Mouse (Mus musculus) midbrain, embryonic 15.5 days (tissue): ENCODE data around the gene Nav3. TPM values are rescaled to one million over a fixed set of nuclear protein-coding genes. Genes with fewer than 3 reads are reported as not detected.

ENCODE experiments used
- ATAC-seq: fragments of 200-750 bp; cut with Nextera tagmentation; replicated peaks from 2 replicates; pipeline ENCODE4 v1.8.0; 2017; ENCODE audit warnings: moderate TSS enrichment
- H3K27ac ChIP-seq: fragments of 300-500 bp; sonication (generic); 2 replicates; pipeline ENCODE4 v1.5.1; 2015; ENCODE audit warnings: mild to moderate bottlenecking, inconsistent platforms
- H3K27me3 ChIP-seq: fragments of 300-500 bp; sonication (generic); replicated peaks from 2 replicates; pipeline ENCODE4 v1.6.1; 2015; ENCODE audit warnings: inconsistent platforms
- H3K36me3 ChIP-seq: fragments of 300-500 bp; sonication (generic); replicated peaks from 2 replicates; pipeline ENCODE4 v1.6.1; 2015; ENCODE audit warnings: inconsistent platforms
- H3K4me1 ChIP-seq: fragments of 300-500 bp; sonication (generic); 2 replicates; pipeline ENCODE4 v1.6.1; 2015; ENCODE audit warnings: inconsistent platforms
- H3K4me2 ChIP-seq: fragments of 300-500 bp; sonication (generic); 2 replicates; pipeline ENCODE4 v1.6.1; 2015; ENCODE audit warnings: inconsistent platforms, mild to moderate bottlenecking, moderate library complexity
- H3K4me3 ChIP-seq: fragments of 300-500 bp; sonication (generic); 2 replicates; pipeline ENCODE4 v1.5.1; 2015; ENCODE audit warnings: mild to moderate bottlenecking, inconsistent platforms
- H3K9ac ChIP-seq: fragments of 300-500 bp; sonication (generic); 2 replicates; pipeline ENCODE4 v1.6.1; 2015; ENCODE audit warnings: mild to moderate bottlenecking, inconsistent platforms
- H3K9me3 ChIP-seq: fragments of 300-500 bp; sonication (generic); 2 replicates; pipeline ENCODE4 v1.6.1; 2016; ENCODE audit warnings: inconsistent platforms
- WGBS: fragments of 180-500 bp; shearing (Covaris S2); methylation state at CpG from one replicate; pipeline ENCODE4 v1.1.7; 2015; ENCODE audit warnings: mixed read lengths; 5-methylcytosine and 5-hydroxymethylcytosine counted together
- polyA plus RNA-seq: library from polyadenylated mRNA; unstranded; fragments of >200 nt; fragmentation: Nextera tagmentation; extraction: Ambion mirVana; gene quantifications from 2 replicates; pipeline ENCODE4 v1.2.1, GENCODE M21; 2015

Nav3 gene
- polyA plus RNA-seq, result 24.7 and 27.0 TPM in 2 replicates

DNA sequence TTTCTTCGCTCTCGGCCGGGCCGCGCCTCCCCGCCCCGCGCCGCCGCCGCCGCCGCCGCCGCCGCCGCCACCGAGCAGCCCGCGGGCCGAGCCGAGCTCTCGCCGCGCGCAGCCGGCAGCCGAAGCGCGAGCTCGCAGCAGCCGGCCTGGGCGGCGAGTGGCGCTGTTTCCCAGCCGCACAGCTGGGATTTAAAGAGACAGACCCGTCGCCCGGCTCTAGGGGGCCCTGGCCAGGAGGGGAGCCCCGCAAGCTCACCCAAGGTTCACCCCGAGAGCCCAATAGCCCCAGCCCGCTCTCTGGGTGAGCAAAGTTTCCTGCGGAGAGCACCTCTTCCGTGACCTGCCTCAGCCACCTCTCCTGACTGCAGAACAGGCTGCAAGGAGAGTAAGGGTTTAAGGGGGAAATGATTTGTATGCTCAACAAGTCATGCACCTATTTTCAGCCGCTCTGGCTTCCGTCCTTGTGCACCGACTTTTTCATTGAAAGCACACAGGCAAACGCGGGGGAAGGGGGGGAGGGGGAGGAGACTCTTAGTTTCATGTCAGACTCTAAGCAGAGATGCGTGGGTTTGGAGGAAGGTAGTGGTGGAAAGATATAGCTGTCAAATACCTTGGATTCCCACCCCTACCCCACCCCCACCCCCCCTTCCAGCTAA, at the start of gene Nav3:
TSS of gene Nav3 (minus strand) at position 367 of the 656 bp plus-strand sequence.
- Histone ChIP-seq H3K27me3 (no peaks in the 10 kb centered on the region), H3K27ac (peak within 1 kb of the TSS; percentile 91), H3K4me3 (peak within 1 kb of the TSS; percentile 68), H3K9me3 (no peaks in the 10 kb centered on the region), H3K4me2 (peak within 1 kb of the TSS; percentile 81), H3K9ac (peak within 1 kb of the TSS; percentile 73), H3K4me1 (peaks cover 22% of the 10 kb centered on the region), H3K36me3 (no peaks in the 10 kb centered on the region)
- WGBS, result 0% methylated on average over 33 of the region's 50 CpGs
- peak; percentile 93 for ATAC-seq

DNA sequence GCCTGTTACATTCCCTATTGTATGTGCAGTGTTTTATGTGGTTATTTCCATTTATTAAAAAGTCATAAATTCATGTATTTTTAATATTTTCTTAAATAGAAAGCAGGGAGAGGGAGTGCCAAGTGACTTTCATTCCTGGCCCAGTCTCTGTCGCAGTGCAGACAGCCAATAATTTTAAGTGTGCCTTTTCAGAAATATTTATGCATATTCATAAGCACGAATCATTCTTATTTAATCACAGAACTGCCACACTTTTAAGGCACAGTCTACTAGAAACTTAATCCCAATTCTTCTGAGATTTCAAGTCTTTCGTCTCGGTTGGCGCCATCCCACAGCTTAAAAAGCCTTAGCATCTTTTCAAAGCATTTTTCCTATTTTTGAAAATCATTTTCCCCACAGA, 29.3 kb upstream of the Nav3 start:
- ATAC-seq, result no peak

DNA sequence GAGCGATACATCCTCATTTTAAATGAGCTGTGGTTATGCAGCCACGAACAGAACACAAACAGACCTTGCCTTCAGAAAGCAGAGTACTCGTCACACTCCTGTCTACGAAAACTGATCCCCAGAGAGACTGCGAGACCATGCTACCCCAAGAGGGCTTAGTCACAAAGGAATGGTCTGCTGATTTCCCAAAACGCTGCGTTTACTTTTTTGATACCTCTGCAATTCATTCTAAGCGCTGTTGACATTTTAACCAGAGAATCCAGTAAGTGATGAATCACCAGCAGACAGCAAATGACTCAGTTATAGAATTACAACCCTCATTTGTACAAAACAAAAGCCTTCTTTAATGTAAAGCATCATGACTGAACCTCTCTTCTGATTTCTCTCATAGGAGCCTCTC, 28.8 kb upstream of the Nav3 start:
- no peaks in the 10 kb centered on the region for H3K27me3 ChIP-seq
- no peak for ATAC-seq

More for the DNA sequence above, 29.3 kb upstream of the Nav3 start:
- WGBS, result 44% methylated on average over 5 of the region's 5 CpGs
- no peak overlapping the region for H3K4me3 ChIP-seq
- no peaks in the 10 kb centered on the region for H3K27me3 ChIP-seq
- no peak overlapping the region for H3K27ac ChIP-seq
- H3K36me3 ChIP-seq, result no peaks in the 10 kb centered on the region
- H3K9ac ChIP-seq, result no peak overlapping the region
- no peaks in the 10 kb centered on the region for H3K4me1 ChIP-seq
- no peak overlapping the region for H3K4me2 ChIP-seq
- no peaks in the 10 kb centered on the region for H3K9me3 ChIP-seq

DNA sequence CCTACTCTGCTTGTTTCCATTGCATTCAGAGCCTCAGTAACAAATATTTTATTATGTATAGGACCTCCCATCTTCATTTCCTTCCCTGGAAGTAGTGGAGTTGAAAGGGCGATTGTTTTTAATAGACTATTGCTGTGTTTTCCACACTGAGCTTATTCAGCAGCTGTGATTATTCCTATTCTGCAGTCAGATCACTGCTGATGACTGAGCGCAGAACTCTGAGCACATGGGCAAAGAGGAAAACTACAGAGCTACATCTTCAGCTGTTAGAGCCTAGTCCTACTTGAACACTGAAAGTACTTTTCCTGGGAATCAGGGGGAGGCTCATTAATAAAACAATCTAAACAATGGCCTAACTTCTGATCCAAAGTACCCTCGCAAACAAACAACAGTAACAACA, 23.2 kb upstream of the Nav3 start:
- Histone ChIP-seq H3K4me3 (no peak overlapping the region), H3K27me3 (no peaks in the 10 kb centered on the region), H3K36me3 (no peaks in the 10 kb centered on the region), H3K9me3 (no peaks in the 10 kb centered on the region), H3K9ac (no peak overlapping the region), H3K4me1 (peaks cover 7% of the 10 kb centered on the region), H3K4me2 (no peak overlapping the region), H3K27ac (no peak overlapping the region)
- no peak for ATAC-seq
- WGBS, result 88% methylated on average over 3 of the region's 3 CpGs

More for the DNA sequence above, 28.8 kb upstream of the Nav3 start:
- Histone ChIP-seq H3K4me2 (no peak overlapping the region), H3K27ac (no peak overlapping the region), H3K4me1 (no peaks in the 10 kb centered on the region), H3K4me3 (no peak overlapping the region), H3K9me3 (no peaks in the 10 kb centered on the region), H3K9ac (no peak overlapping the region), H3K36me3 (no peaks in the 10 kb centered on the region)
- 62% methylated on average over 8 of the region's 8 CpGs for WGBS

DNA sequence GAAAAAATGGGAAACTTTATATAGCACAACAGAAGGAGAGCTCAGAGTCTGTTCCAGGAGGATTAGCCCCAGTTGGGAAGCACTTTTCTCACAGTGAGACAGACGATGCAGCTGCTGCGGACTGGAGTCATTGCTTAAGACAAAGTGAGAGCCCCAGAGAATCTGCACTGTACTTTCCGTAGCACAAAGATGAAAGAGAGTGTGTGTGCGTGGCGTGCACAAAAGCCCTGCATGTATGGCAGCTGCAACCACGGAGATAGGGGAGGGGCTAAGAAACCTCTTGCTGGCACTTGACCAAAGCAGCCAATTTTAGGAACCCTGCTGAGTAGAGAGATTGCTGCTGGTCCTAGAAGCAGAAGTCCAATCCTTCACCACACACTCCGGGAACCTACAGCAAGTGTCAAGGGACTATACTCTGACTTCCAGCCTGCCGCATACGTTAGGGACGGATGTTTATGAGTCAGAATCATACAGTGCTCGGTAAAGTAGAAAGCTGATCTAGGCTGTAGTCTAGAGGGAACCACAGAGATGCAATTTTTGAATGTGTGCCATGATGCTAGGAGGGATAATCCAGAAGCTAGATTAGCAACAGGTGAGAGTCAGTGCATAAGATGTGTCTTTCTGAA, 21.8 kb upstream of the Nav3 start:
- H3K4me3 ChIP-seq, result no peak overlapping the region
- 33% methylated on average over 11 of the region's 11 CpGs for WGBS
- peak overlapping the region; percentile 17 for H3K4me2 ChIP-seq
- 0 out of 2 replicates have a peak overlapping the region, but pooled peaks have one; percentile 26 for H3K27ac ChIP-seq
- H3K27me3 ChIP-seq, result no peaks in the 10 kb centered on the region
- no peak overlapping the region for H3K9ac ChIP-seq
- no peaks in the 10 kb centered on the region for H3K9me3 ChIP-seq
- no peak; the same call in 1 of the 2 replicates for ATAC-seq
- no peaks in the 10 kb centered on the region for H3K36me3 ChIP-seq
- H3K4me1 ChIP-seq, result peaks cover 7% of the 10 kb centered on the region

DNA sequence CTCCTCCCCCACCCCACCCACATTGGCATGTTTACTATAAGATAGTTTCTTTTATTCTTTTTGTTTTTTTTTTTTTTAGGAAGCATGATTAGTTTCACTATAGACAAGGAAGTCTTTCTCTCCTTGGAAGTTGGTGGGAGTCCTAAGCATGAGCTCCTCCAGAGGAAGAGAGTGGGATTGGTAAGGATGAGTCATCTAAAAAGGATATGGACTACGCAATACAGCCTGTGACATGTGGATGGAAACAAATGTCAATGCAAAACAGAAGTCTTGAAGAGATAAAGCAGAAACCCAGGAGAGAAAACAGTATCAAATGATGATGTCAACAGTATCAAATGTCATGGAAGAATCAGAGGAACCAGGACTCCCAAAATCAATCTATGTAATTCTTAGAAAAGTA, 18.1 kb upstream of the Nav3 start:
- WGBS, result 93% methylated on average over 1 of the region's 1 CpGs
- no peak for ATAC-seq
- Histone ChIP-seq H3K4me2 (no peak overlapping the region), H3K4me3 (no peak overlapping the region), H3K9ac (no peak overlapping the region), H3K36me3 (no peaks in the 10 kb centered on the region), H3K27me3 (no peaks in the 10 kb centered on the region), H3K27ac (no peak overlapping the region), H3K4me1 (peaks cover 7% of the 10 kb centered on the region), H3K9me3 (no peaks in the 10 kb centered on the region)

DNA sequence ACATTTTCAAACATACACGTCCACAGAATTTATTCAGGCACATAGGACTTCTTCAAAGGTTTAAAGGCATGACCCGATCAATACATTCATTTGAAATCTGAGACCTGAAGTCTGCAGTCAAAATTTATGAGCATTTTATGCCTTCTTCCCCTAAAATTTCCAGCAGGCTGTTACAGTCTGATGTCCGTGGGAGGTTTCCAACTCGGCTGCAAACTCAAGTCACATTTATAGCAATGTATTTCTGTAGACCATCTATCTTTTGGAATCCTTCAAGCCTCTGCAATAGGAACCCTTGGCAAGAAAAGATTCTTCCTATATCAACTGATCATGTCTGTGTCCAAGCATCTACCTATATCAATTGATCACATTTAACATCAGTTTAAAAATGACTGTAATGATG, 13.4 kb upstream of the Nav3 start:
- no peak for ATAC-seq
- H3K9ac ChIP-seq, result no peak overlapping the region
- H3K36me3 ChIP-seq, result no peaks in the 10 kb centered on the region
- H3K4me3 ChIP-seq, result no peak overlapping the region
- H3K4me2 ChIP-seq, result no peak overlapping the region
- no peak overlapping the region for H3K27ac ChIP-seq
- H3K4me1 ChIP-seq, result no peaks in the 10 kb centered on the region
- no peaks in the 10 kb centered on the region for H3K27me3 ChIP-seq
- WGBS, result 93% methylated on average over 4 of the region's 4 CpGs
- H3K9me3 ChIP-seq, result no peaks in the 10 kb centered on the region

DNA sequence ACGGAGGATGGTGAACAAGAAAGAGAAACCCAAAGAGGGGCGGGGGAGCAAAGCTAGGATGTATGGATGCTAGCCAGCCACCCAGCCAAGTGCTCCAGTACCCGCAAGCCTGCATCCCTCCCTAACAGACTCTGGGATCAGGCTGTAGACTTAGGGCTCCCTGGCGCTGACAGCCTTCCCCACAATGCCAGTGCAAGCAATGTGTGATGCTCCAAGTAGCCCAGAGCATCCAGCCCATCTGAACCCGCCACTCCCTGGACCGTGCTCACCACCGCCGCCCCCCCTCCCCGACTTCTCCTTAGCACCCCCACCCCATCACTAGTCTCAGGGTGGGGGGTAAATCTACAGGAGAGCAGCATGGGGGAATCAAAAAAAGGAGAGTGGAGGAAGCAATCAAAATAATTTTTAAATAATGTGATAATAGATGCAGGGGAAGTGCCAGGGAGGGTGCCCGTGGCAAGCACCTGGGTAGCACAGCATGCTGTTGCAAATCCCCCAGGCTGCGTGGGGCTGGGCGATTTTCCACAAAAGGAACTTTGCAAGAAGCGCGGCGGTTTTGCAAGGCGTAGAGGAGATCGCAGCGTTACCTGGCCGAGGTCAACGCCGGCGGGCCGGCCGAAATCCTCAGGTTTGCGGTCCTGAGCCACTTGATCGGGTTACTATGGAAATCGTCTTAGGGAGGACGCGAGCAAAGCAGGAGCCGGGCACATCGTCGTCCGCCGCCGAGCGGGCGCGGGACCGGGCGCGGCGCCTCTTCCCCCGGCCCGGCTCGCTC, 754 bp downstream of the Nav3 start:
- H3K4me1 ChIP-seq, result peaks cover 22% of the 10 kb centered on the region
- no peaks in the 10 kb centered on the region for H3K36me3 ChIP-seq
- ATAC-seq, result peak; percentile 87
- peak overlapping the region; percentile 81 for H3K4me2 ChIP-seq
- under 1% methylated on average over 36 of the region's 45 CpGs for WGBS
- peak overlapping the region; percentile 73 for H3K9ac ChIP-seq
- peak overlapping the region; percentile 68 for H3K4me3 ChIP-seq
- H3K27ac ChIP-seq, result peak overlapping the region; percentile 91
- H3K9me3 ChIP-seq, result no peaks in the 10 kb centered on the region
- H3K27me3 ChIP-seq, result no peaks in the 10 kb centered on the region

DNA sequence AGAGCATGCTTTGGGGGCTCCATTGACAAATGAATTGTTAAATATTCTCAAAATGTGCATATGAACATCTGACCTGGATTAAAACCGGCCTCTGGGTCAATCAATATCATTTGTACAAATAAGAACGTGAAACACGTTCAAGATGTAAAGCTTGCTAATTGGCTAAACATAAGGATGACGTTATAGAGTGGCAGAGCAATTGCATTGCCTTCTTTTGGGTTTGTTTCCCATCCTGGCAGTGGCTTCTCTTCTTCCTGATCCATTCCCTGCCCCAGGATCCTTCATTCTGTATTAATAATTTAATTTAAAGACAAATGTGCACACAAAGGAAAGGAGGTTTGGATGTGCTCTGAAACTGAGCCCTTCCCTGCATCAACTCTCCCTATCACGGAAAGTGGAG, 2.4 kb downstream of the Nav3 start:
- peak overlapping the region; percentile 68 for H3K4me3 ChIP-seq
- H3K27ac ChIP-seq, result peak overlapping the region; percentile 65

DNA sequence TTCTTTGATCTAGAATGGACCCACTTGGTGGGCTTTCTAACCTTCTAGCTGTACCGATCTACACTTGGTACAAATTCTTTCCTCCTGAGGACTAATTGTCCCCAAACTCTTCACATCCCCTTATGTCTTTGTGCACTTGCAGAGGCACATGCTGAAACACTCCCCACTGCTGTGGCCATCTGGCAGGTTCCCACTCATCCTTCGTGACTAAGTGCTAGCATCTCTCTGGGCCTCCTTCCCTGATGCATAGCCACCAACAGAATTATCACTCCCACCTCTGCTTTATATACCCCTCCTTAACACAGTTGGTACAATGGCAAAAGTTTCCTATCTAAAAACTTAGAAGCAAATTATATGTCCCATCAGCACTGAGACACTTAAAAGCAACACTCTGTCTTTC, 15.6 kb downstream of the Nav3 start:
- no peak overlapping the region for H3K9ac ChIP-seq
- no peak overlapping the region for H3K4me3 ChIP-seq
- H3K27ac ChIP-seq, result no peak overlapping the region
- no peaks in the 10 kb centered on the region for H3K9me3 ChIP-seq
- no peaks in the 10 kb centered on the region for H3K36me3 ChIP-seq
- no peaks in the 10 kb centered on the region for H3K27me3 ChIP-seq
- no peak overlapping the region for H3K4me2 ChIP-seq
- no peak for ATAC-seq
- 0 out of 2 replicates have a peak, but pooled peaks cover 5% of the 10 kb centered on the region for H3K4me1 ChIP-seq
- WGBS, result 84% methylated on average over 2 of the region's 2 CpGs

More for the DNA sequence above, 2.4 kb downstream of the Nav3 start:
- WGBS, result 34% methylated on average over 5 of the region's 5 CpGs
- H3K4me2 ChIP-seq, result peak overlapping the region; percentile 81
- no peaks in the 10 kb centered on the region for H3K36me3 ChIP-seq
- peak overlapping the region; percentile 73 for H3K9ac ChIP-seq
- H3K27me3 ChIP-seq, result no peaks in the 10 kb centered on the region
- no peaks in the 10 kb centered on the region for H3K9me3 ChIP-seq
- H3K4me1 ChIP-seq, result peaks cover 22% of the 10 kb centered on the region
- ATAC-seq, result no peak

DNA sequence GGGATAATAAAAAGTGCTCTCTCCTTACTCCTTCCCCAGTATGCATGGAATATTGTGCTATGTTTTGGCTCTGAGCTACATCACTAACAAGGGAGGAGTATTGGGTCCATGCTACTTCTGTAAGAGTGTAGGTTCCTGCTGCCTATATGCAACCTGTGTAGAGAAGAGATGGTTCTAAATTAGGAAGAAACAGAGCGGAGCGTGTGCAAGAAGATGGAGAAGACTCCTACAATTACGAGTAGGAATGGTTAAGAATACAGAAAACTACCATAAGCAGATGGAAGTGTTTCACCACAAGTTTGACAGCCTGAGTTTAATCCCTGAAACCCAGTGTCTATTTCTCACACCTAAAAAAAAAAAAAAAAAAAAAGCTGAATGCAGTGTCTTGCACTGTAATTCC, 24.9 kb downstream of the Nav3 start:
- no peak overlapping the region for H3K4me3 ChIP-seq
- H3K27me3 ChIP-seq, result no peaks in the 10 kb centered on the region
- no peak overlapping the region for H3K27ac ChIP-seq
- H3K9me3 ChIP-seq, result no peaks in the 10 kb centered on the region
- 96% methylated on average over 3 of the region's 3 CpGs for WGBS
- no peak for ATAC-seq
- H3K4me2 ChIP-seq, result no peak overlapping the region
- H3K36me3 ChIP-seq, result no peaks in the 10 kb centered on the region
- H3K9ac ChIP-seq, result no peak overlapping the region
- H3K4me1 ChIP-seq, result peaks cover 20% of the 10 kb centered on the region

DNA sequence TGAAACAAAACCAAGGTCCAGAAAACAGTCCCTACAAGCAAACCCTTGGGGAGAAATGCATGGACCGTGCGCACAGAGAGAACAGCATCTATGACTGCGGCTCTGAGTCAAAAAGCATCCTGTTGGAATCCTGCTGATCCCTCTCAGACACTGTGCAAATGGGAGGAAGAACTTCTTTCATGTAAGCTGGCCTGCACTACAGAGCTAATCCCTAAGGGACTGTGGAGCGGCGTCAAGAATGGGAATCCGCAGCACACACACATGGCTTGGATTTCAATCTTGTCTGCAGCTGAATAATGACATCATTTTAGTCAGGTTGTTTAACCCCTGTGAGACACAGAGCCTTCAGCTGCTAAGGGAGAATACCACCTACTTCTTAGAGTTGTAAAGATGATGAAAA, 26.4 kb downstream of the Nav3 start:
- ATAC-seq, result peak; percentile 73
- H3K36me3 ChIP-seq, result 0 out of 2 replicates have a peak, but pooled peaks cover 4% of the 10 kb centered on the region
- no peaks in the 10 kb centered on the region for H3K27me3 ChIP-seq
- no peak overlapping the region for H3K4me2 ChIP-seq
- 20% methylated on average over 6 of the region's 6 CpGs for WGBS
- H3K4me1 ChIP-seq, result peaks cover 20% of the 10 kb centered on the region
- no peaks in the 10 kb centered on the region for H3K9me3 ChIP-seq
- H3K4me3 ChIP-seq, result no peak overlapping the region
- H3K9ac ChIP-seq, result no peak overlapping the region
- peak overlapping the region; percentile 30; the same call in 1 of the 2 replicates for H3K27ac ChIP-seq
